Comparison of ENCODE assay signal across 8 mouse cellular contexts in genomic region chr2:29124936-29125701, GRCm38 (mm10). TPM values are rescaled to one million over a fixed set of nuclear protein-coding genes. Genes with fewer than 3 reads are reported as not detected.
A peak's percentile ranks its signal among the peaks of the same experiment; 100 is the strongest.
DNase-seq lines count a peak whose midpoint lies in the region; ATAC-seq and TF ChIP-seq lines count a peak whose summit lies in the region.

No protein-coding gene starts in this region.

- TF ChIP-seq EP300 in lung, postnatal 0 days (IDR thresholded peaks at IDR 0.05), result 0 out of 2 replicates have a peak, but pooled peaks have one; percentile 32

- TF ChIP-seq CTCF in lung, postnatal 0 days (IDR thresholded peaks at IDR 0.05), result peak; percentile 22; the same call in 1 of the 2 replicates

- peak overlapping the region; percentile 95 for H3K27ac ChIP-seq in hindbrain, embryonic 10.5 days
- peak overlapping the region; percentile 96 for H3K27ac ChIP-seq in lung, postnatal 0 days (ENCODE audit: low read length)

- peak; percentile 98 for ATAC-seq in frontal cortex, adult (ENCODE audit: low TSS enrichment)
- ATAC-seq in lung, postnatal 0 days, result peak; percentile 98

- no peaks in the 10 kb centered on the region for H3K9me3 ChIP-seq in hindbrain, embryonic 10.5 days
- H3K9me3 ChIP-seq in lung, postnatal 0 days (ENCODE audit: low read length), result no peaks in the 10 kb centered on the region

- peak overlapping the region; percentile 71 for H3K9ac ChIP-seq in lung, postnatal 0 days (replicated peaks; ENCODE audit: low read depth)

- peak overlapping the region; percentile 91 for H3K4me3 ChIP-seq in hindbrain, embryonic 10.5 days
- peak overlapping the region; percentile 79 for H3K4me3 ChIP-seq in lung, postnatal 0 days (ENCODE audit: low read depth, low read length)

- H3K36me3 ChIP-seq in hindbrain, embryonic 10.5 days, result peaks cover 36% of the 10 kb centered on the region
- no peaks in the 10 kb centered on the region for H3K36me3 ChIP-seq in lung, postnatal 0 days (ENCODE audit: insufficient read depth, low read length)

- under 1% methylated on average over 81 of the region's 81 CpGs for WGBS in hindbrain, embryonic 10.5 days
- WGBS in lung, postnatal 0 days, result 1% methylated on average over 74 of the region's 81 CpGs

- peaks cover 23% of the 10 kb centered on the region for H3K4me1 ChIP-seq in hindbrain, embryonic 10.5 days (replicated peaks)
- H3K4me1 ChIP-seq in lung, postnatal 0 days (ENCODE audit: insufficient read depth, low read depth, low read length), result peaks cover 8% of the 10 kb centered on the region; the same call in 1 of the 2 replicates

- H3K27me3 ChIP-seq in hindbrain, embryonic 10.5 days (ENCODE audit: insufficient read depth, poor library complexity, severe bottlenecking), result no peaks in the 10 kb centered on the region
- no peaks in the 10 kb centered on the region for H3K27me3 ChIP-seq in lung, postnatal 0 days (replicated peaks; ENCODE audit: insufficient read depth, low read length)

- DNase-seq in MN1 (ENCODE audit: low spot score), result peak; percentile 97
- peak; percentile 98 for DNase-seq in cerebellum, adult 9-10 months
- DNase-seq in hindbrain, embryonic 10.5 days (ENCODE audit: low spot score), result peak; percentile 99
- DNase-seq in layer of hippocampus, adult 9-11 months, result peak; percentile 98
- peak; percentile 99 for DNase-seq in lung, postnatal 0 days (ENCODE audit: low spot score)
- peak; percentile 98 for DNase-seq in ovary, postnatal 14 days (ENCODE audit: low spot score)
- DNase-seq in thymus, postnatal 14 days, result peak; percentile 100

- peak overlapping the region; percentile 70 for H3K4me2 ChIP-seq in lung, postnatal 0 days (replicated peaks; ENCODE audit: low read depth, low read length)

RNA-seq across cellular contexts. Expression of gene Setx, which starts 1.1 kb away (rescaled TPM):
- 10.3 and 14.2 TPM in 2 replicates for polyA plus RNA-seq in hindbrain, embryonic 10.5 days (2016; fragmentation: Nextera tagmentation; extraction: Ambion mirVana)
- 5.7 and 6.6 TPM in 2 replicates for polyA plus RNA-seq in lung, postnatal 0 days (2015; fragmentation: Nextera tagmentation; extraction: Ambion mirVana)

Comparison
In these comparisons a context has a peak if more than half of its experiments do, and no peak if none do; other contexts are left out.
1. Peak in every context shown above with its lines: DNase-seq, ATAC-seq, H3K4me3 ChIP-seq and H3K27ac ChIP-seq.